Mouse (Mus musculus): ENCODE measurements around the gene Pcmtd2.
"Not testable (repeated sequence)": the region's sequence is repeated elsewhere in the genome, so short reads cannot be mapped to it uniquely, and the experiment has no call there.

Gene Pcmtd2

DNA sequence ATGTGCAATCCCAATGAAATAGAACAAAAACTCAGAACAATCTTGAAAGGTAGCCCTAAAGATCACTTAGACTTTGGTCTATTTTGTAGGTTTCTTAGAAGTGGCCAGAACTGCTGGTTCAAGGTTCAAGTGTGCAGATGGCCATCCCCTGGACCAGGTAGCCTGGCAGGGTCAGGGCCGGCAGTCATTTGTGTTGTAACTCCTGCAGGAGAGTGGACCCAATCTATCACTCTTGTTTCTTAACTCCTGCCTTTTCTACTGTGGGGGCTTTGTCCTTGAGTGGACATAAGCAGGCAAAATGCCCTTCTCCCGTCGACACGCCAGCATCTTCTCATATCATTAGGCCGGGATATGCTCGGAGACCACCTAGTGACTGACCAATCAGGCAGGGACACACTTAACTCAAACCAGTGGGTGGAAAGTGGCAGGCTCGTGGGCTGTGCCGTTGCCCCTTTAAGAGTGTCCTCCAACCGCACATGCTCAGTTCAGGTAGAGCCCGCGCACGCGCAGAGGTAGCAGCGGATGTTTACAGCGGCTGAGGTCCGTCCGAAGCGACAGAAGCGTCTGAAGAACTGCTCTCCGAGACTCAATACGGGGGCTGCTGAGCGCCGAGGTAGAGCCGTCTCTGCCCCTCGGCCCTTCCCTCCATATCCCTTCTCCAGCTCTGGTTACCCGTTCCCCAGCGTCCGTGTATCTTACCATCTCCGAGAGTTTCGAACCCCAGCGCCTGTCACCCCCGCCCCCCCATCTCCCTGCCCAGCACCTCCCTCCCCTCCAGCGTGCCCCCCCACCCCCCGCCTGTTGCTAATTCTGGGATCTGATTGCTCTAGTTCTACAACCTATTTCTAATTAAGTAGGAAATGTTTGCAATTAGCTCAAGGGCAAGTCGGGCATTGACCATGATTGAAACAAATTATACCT, at the start of gene Pcmtd2:
TSS of gene Pcmtd2 (plus strand) at position 483 of the 921 bp plus-strand sequence.
- peak; percentile 93 for DNase-seq (ENCODE audit: low spot score)

DNA sequence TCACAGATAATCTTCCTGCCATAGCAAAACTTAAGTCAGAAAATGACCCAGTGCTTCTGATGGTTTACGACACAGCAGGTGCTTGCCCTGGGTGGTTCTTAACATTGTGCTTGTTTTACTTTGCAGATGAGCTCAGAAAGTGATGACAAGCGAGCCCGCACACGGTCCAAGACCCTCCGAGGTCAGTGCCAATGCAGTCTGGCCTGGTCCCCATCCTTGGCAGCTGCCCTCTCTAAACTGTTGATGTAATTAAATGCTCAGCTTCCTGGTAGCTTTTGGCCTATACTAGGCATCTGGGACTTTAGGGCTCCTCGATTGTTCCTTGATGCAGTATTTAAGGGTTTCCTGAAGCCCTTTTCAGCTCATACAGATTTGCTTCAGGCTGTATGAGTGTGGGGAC, 48.3 kb upstream of the Pcmtd2 start:
- DNase-seq (ENCODE audit: low spot score) = no peak

DNA sequence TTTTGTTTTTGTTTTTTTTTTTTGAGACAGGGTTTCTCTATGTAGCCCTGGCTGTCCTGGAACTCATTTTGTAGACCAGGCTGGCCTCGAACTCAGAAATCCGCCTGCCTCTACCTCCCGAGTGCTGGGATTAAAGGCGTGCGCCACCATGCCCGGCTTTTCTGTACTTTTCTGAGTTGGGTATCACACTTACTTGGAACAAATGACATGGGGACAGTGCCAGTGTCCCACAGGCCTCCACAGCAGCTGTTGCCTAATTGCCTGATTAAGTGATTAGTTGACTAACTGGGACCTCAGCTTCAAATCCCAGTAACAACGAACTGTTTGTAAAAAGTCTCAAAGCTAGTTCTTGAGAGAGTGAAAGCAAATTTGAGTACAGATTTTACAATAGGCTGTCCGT, 44.5 kb upstream of the Pcmtd2 start:
- DNase-seq (ENCODE audit: low spot score) = not testable (repeated sequence)

DNA sequence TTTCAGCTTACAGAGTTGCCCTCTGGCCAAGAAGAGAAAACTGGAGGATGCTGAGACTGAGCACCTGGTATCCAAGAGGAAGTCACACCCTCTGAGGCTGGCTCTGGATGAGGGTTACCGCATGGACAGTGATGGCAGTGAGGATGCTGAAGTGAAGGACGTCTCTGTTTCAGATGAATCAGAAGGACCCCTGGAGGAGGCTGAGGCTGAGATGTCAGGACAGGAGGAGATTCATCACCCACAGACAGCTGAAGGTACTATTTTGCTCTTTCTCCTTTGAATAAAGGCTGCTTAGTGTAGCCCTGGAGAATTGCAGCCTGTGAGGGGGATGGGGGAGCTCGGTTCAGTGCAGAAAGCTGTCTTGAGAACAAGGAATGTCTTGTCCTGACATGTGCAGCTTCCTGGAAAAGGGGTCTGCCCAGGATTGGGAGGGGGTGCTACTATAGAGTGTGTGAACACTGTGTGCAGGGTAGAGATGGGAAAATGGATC, 42.0 kb upstream of the Pcmtd2 start:
- DNase-seq (ENCODE audit: low spot score) = no peak

DNA sequence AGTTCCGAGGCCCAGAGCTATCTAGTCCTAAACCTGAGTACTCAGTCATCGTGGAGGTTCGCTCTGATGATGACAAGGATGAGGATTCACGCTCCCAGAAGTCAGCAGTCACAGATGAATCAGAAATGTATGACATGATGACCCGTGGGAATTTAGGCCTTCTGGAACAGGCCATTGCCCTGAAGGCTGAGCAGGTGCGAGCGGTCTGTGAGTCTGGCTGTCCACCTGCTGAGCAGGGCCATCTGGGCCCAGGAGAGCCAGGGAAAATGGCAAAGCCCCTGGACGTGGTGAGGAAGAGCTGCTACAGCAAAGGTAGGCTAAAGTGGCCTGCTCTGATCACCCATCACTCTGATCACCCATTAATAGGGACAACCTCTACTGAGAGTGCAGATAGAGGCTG, 40.0 kb upstream of the Pcmtd2 start:
- DNase-seq (ENCODE audit: low spot score) = no peak

DNA sequence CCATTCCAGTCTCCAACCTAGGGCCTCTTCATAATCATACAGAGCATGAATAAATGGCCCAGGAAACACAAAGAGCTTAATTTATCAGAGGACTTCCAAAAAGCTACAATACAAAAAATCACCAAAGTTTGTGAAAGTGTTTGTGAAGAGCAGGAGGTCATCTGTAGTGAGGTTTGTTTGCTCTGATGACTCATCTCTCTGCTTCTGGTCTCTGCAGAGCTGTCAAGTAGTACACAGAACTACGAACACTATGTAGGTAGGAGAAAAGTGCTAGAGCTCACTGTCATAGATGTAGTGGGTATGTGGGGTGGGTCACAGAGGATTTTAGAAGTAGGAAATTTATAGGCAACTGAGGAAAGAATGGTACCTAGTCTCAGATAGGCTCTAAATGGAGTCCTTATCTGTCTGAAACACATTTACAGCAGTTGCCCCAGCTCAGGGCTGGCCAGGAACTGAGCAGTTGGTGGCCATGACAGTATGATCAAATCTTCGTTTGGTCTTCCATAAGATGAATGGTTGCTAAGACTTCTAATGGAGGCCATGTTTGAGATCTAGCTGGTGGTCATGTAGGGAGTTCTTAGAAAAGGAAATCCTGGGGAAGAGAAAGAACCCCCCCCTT, 8.5 kb upstream of the Pcmtd2 start:
- DNase-seq (ENCODE audit: low spot score) = no peak

DNA sequence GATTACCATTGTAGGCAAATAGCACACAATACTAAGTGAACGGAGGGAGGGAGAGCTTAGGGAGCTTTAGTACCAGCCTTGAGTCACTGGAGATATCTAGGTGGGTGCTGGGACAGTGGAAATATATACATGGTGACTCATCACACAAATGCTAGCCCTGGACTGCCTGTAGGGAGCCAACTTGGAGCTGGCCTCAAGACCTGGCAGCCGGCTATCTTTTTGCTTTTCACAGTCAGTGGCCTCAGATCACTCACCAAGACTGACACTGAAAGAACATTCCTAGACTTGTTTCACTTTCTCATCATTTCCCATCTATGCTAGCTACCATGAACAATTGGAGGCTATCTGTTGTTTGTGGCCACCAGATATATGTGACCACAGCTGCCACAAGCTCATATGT, 4.9 kb upstream of the Pcmtd2 start:
- DNase-seq (ENCODE audit: low spot score) = no peak

DNA sequence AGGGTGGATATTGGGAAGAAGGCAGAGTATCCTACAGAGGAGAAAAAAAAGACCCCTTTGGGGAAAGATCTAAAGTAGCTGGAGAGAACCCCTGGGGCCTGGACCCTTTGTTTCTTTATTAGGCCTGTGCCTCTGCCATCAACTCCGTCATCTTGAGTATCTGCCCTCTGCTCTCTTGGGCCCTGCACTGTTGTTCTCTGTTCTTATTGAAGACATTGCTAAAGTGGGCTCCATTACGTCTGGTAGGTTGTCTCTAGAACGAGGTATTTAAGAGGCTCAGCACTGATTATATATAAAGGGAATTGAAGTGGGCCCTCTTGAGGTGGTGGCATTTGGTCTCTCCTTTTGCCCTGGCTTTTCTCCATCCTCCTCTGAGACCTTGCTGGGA, 633 bp downstream of the Pcmtd2 start:
- no peak for DNase-seq (ENCODE audit: low spot score)

DNA sequence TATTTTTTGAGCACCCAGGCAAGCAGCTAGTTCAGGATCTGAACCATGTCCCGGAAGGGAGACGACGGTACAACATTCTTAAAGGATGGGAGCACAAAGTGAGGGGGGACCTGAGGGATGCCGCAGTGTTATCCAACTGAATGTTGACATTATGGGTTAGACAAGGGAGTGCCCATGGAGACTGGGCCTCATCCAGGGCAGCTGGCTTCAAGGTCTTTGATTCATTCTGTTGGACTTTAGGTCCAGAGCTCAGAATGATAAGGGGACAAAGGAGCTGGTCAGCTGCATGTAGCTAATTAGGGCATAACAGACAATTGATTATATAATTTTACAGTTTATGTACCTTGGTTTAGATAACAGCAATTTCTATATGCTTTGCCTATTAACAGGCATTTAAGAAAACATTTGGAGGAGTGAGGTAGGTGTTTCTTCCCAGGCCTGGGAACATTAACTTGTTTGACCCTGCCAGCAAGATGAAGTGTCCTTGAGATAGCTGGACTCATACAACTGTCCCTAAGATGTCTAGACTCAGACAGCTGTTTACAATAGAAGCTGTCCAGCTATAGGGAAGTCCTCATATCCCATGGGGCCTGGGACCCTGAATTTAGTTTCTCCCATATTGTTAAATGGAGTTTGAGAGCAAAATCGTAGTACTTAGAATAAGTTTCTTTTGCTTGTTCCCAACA, 8.2 kb downstream of the Pcmtd2 start:
- peak; percentile 45 for DNase-seq (ENCODE audit: low spot score)

DNA sequence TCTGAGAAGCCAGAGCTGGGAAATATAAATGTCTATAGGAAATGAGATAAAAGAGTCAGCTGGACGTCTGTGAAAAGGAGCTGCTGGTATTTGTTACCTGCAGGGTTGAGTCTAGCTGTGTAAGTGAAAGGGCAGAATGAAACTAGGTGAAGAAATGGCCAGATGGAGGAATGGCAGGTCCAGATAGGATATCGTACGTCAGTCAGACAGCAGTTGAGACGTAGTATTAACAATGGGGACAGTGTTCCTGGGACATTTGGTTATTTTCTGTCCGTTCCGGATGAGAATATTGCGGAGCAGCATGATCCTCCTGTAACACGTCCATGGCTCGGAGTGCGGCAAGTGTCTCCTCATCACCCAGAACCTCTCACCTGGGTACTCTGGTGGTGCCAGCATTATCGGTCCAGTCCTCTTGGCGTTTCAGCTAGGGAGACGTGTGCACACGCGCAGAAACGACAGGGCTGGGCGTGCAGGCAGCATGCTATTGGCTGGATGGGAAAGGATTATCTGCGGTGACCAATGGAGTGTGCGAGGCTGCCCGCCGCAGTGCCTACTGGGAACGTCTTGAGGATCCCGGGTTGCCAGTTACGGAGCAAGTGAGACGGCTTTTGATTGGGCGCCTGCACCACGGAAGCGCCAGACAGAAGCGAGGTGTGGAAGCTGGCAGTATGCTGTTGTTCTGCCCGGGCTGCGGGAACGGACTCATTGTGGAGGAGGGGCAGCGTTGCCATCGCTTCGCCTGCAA, 26.3 kb downstream of the Pcmtd2 start, which contains the start of gene Polr3k:
TSS of gene Polr3k (plus strand) at position 547 of the 745 bp plus-strand sequence.
- peak; percentile 94 for DNase-seq (ENCODE audit: low spot score)

DNA sequence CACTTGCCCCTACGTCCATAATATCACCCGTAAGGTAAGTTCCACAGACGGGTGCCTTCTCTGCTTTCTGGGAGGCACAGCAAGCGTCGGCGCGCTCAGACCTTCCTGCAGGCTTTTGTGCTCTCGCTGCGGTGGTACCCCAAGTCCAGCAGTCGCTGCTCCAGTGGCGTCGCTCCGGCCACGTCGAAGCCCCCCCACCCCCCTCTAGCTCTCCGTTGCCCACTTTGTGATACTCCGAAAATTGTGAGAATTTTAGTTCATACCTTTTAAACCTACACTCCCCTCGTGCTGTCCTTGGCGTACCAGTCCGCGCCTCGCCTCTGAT, 26.8 kb downstream of the Pcmtd2 start:
- DNase-seq (ENCODE audit: low spot score) = no peak

DNA sequence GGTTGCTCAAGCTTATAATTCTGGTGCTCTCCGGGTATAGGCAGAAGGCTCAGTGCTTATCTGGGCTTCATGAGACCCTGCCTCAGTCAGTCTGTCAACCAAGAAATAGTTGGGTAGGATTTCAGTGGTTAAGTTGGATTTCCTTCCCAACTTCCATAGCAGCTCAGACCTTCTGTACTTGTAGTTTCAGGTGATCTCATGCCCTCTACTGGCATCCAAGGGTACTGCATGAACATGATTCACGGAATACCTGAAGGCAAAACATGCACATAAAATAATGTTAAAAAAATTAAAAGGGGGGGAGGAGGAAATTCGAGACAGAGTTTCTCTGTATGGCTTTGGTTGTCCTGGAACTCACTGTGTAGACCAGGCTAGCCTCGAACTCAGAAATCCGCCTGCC, 29.3 kb downstream of the Pcmtd2 start:
- DNase-seq (ENCODE audit: low spot score) = no peak

DNA sequence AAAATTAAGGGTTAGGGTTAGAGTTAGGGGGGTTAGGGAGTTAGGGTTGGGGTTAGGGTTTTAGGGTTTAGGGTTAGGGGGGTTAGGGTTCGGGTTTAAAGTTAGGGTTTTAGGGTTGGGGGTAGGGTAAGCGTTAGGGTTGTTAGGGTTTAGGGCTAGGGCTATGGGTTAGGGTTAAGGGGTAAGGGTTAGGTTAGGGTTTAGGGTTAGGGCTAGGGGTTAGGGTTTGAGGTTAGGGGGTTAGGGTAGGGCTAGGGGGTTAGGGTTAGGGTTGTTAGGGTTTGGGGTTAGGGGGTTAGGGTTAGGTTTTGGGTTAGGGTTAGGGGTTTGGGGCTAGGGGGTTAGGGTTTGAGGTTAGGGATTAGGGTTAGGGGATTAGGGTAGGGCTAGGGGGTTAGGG, 33.4 kb downstream of the Pcmtd2 start:
- no peak for DNase-seq (ENCODE audit: low spot score)

DNA sequence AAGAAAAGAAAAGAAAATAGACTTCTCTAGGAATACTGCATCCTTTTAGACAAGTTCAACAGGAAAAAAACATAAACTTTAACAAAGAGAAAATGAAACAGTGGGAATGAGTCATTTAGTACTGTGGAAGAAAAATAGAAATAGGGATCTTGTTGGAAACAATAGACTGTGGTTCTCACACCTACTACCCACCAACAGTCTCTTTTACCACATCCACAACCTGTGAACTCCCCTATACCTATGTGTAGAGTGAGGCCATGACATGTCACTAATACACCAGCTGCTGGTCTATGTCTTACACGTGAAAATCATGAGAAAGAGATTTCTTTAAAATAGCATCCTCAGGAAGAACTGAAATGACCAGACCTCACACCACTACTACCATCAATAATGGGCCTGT, 41.2 kb downstream of the Pcmtd2 start:
- DNase-seq (ENCODE audit: low spot score) = no peak

DNA sequence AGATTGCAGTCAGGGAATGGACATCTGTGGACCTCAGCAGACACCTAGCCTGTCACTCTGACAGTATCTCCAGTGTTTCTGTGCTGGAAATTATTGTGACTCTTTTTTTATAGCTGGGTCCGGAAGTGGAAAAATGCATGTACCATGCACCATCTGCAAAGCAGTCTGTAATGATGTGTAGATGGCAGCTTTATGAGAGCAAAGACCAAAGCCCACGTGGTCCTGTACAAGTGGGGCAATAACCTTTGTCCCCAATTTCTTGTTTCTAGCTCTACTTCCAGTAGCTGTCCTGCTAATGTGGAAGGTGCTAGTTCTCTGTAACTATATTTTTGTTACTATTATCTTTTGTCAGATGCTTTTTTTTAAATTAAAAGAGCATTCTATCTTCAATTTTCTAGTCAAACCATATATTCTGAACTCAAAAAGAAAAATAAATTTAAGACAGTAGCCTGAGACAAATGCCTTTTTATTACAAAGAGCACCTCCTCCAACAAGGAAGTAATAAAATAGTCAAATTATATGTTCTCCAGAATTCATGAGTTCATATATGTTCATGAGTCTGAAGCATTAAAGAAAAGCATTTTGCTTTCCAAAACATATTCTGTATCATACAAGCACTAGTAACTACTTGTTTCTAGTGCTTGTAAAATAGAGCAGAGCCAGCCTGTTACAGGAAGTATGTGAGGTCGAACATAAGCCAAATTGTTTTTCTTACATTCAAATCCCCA, 45.5 kb downstream of the Pcmtd2 start:
- DNase-seq (ENCODE audit: low spot score) = no peak
